Mouse (Mus musculus) kidney, postnatal 0 days (tissue): ENCODE measurements around the gene Prkg1. TPM values are rescaled to one million over a fixed set of nuclear protein-coding genes. Genes with fewer than 3 reads are reported as not detected.
A peak's percentile ranks its signal among the peaks of the same experiment; 100 is the strongest.

ENCODE experiments used
- ATAC-seq: fragments of 200-750 bp; cut with Nextera tagmentation; replicated peaks from 2 replicates; pipeline ENCODE4 v1.8.0; 2017; ENCODE audit warnings: low read depth, moderate number of reproducible peaks, moderate TSS enrichment, moderate library complexity; ENCODE audit not compliant: low FRiP score
- DNase-seq: peaks from one replicate; pipeline ENCODE4 v3.0.0-alpha.2; 2016; ENCODE audit warnings: low spot score
- H3K27ac ChIP-seq: fragments of 300-500 bp; sonication (generic); 2 replicates; pipeline ENCODE4 v1.5.1; 2014; ENCODE audit warnings: mild to moderate bottlenecking
- H3K27me3 ChIP-seq: fragments of 300-500 bp; sonication (generic); 2 replicates; pipeline ENCODE4 v1.6.1; 2014; ENCODE audit warnings: low read length, mixed read lengths; ENCODE audit not compliant: insufficient read depth
- H3K36me3 ChIP-seq: fragments of 300-500 bp; sonication (generic); 2 replicates; pipeline ENCODE4 v1.6.1; 2014; ENCODE audit warnings: low read length, mixed read lengths; ENCODE audit not compliant: insufficient read depth
- H3K4me1 ChIP-seq: fragments of 300-500 bp; sonication (generic); replicated peaks from 2 replicates; pipeline ENCODE4 v1.6.1; 2014; ENCODE audit warnings: antibody characterized with exemption, low read length, mixed read lengths; ENCODE audit not compliant: insufficient read depth
- H3K4me2 ChIP-seq: fragments of 300-500 bp; sonication (generic); 2 replicates; pipeline ENCODE4 v1.6.1; 2014; ENCODE audit warnings: mild to moderate bottlenecking, low read length, moderate library complexity, mixed read lengths
- H3K4me3 ChIP-seq: fragments of 300-500 bp; sonication (generic); replicated peaks from 2 replicates; pipeline ENCODE4 v1.5.1; 2014; ENCODE audit warnings: low read depth, low read length
- H3K9ac ChIP-seq: fragments of 300-500 bp; sonication (generic); 2 replicates; pipeline ENCODE4 v1.6.1; 2014; ENCODE audit warnings: low read depth, low read length
- H3K9me3 ChIP-seq: fragments of 300-500 bp; sonication (generic); replicated peaks from 2 replicates; pipeline ENCODE4 v1.6.1; 2016; ENCODE audit warnings: low read length, inconsistent platforms, mixed read lengths
- CTCF ChIP-seq: IDR thresholded peaks from 2 replicates; pipeline ENCODE4 v1.5.1; 2016; ENCODE audit warnings: antibody characterized with exemption, low read depth, mild to moderate bottlenecking, moderate library complexity
- WGBS: fragments of 180-500 bp; shearing (Covaris S2); extraction: QIAGEN DNeasy Blood & Tissue Kit; methylation state at CpG from one replicate; pipeline ENCODE4 v1.1.7; 2014; 5-methylcytosine and 5-hydroxymethylcytosine counted together
- polyA plus RNA-seq: library from polyadenylated mRNA; unstranded; fragments of >200 nt; fragmentation: Nextera tagmentation; extraction: Ambion mirVana; gene quantifications from 2 replicates; pipeline ENCODE4 v1.2.1, GENCODE M21; 2015

Gene Prkg1
- polyA plus RNA-seq, 1 experiment from 2014 or later = 2.3 TPM

DNA sequence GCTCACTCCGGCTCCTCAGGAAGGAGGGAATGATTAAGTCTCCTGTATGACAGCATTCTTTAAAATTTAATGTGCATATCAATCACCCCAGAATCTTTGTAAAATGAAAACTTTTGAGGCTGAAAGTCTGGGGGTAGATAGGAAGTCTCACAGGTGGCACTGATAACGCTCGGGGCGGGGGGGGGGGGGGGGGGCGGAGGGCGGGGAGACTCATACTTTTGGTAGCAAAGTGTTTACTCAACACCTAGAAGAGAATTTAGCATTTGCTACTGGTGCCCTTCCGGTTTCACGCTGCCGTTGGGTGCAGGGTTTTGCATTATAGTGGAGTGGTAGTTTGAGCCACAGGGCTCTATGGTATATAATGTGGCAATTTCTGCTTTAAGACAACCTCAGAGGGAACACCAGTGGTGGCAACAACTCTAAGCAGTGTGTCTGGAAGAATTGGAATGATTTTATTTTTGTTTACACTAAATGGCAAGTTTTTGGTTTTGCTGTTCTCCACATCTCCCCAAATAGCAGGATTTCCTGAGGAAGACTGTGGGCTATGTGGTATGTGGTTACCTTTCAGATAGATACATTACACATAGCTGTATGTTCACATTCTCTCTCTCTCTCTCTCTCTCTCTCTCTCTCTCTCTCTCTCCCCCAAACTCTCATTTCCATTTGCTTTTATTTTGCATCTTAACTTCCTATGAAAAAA is 427.5 kb downstream of the Prkg1 start:
- H3K4me3 ChIP-seq = no peak overlapping the region
- H3K36me3 ChIP-seq = no peaks in the 10 kb centered on the region
- TF ChIP-seq CTCF = no peak
- no peaks in the 10 kb centered on the region for H3K9me3 ChIP-seq
- DNase-seq = no peak
- no peaks in the 10 kb centered on the region for H3K27me3 ChIP-seq
- H3K9ac ChIP-seq = no peak overlapping the region
- H3K27ac ChIP-seq = no peak overlapping the region
- no peak for ATAC-seq
- no peak overlapping the region for H3K4me2 ChIP-seq
- no peaks in the 10 kb centered on the region for H3K4me1 ChIP-seq
- WGBS = 82% methylated on average over 9 of the region's 9 CpGs

DNA sequence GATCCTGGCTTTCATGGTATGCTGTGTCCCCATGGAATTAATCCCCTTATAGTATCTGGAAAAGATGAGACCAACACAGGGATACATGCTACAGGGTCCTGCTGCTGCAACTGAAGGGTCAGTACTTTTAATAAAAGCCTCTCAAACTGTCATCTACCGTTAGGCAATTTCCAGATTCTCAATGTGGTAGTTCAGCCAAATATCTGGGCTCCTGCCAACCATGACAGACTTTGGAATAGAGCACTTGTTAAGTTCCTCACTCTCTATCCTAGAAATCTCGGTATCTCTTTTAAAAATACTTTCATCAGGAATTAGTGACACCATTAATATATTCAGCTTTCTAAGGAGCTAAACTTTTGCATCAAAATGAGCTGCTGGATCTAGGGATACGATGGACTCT is 428.5 kb downstream of the Prkg1 start:
- H3K4me1 ChIP-seq = no peaks in the 10 kb centered on the region
- no peaks in the 10 kb centered on the region for H3K27me3 ChIP-seq
- no peak overlapping the region for H3K4me3 ChIP-seq

DNA sequence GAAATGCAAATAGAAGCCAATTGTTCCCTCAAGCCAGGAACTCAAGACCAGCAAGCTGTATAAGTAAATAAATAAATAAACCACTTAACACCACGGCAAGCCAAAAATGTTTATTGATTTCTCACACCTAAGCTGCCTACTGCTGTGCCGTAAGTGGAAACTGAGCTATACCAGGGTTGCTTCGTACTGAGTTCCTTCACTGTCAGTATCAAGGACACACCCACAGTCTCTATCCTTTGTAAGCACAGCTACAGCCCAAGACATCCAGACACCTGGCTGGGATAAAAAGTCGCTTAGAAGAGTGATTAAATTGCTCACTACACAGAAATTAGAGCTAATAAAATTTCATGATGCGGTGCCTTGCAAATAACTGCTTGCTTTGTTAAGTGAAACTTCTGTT is 434.9 kb downstream of the Prkg1 start:
- Histone ChIP-seq H3K9me3 (no peaks in the 10 kb centered on the region), H3K4me1 (no peaks in the 10 kb centered on the region), H3K4me3 (no peak overlapping the region), H3K4me2 (0 out of 2 replicates have a peak overlapping the region, but pooled peaks have one; percentile 2), H3K27ac (no peak overlapping the region), H3K27me3 (no peaks in the 10 kb centered on the region), H3K9ac (no peak overlapping the region), H3K36me3 (no peaks in the 10 kb centered on the region)
- WGBS = 18% methylated on average over 5 of the region's 5 CpGs
- ATAC-seq = no peak
- DNase-seq = no peak
- TF ChIP-seq CTCF = no peak

More for the DNA sequence above, 428.5 kb downstream of the Prkg1 start:
- no peaks in the 10 kb centered on the region for H3K36me3 ChIP-seq
- H3K4me2 ChIP-seq = no peak overlapping the region
- DNase-seq (no peak), ATAC-seq (no peak)
- H3K27ac ChIP-seq = no peak overlapping the region
- TF ChIP-seq CTCF = no peak
- 49% methylated on average over 3 of the region's 3 CpGs for WGBS
- no peaks in the 10 kb centered on the region for H3K9me3 ChIP-seq
- H3K9ac ChIP-seq = no peak overlapping the region

DNA sequence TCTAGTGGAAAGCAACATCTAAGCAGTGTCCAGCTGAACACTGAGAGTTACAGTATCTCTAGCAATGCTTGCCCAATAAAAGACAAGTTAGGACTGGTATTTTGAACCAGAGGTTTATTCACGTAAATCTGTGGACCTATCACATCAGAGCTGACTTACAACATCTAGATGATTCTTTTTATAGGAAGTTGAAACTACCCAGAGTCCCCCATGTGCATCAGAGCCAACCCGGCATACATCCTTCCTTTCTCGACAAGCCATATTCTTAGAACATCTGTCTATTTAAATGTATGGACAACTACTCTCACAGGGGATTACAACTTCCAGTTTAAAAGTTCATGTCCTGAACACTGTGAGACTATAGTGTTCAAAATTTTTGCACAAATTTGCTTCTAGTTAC is 460.1 kb downstream of the Prkg1 start:
- Histone ChIP-seq H3K4me2 (no peak overlapping the region), H3K9me3 (no peaks in the 10 kb centered on the region), H3K27me3 (no peaks in the 10 kb centered on the region), H3K27ac (no peak overlapping the region), H3K36me3 (no peaks in the 10 kb centered on the region), H3K4me1 (no peaks in the 10 kb centered on the region), H3K9ac (no peak overlapping the region), H3K4me3 (no peak overlapping the region)
- ATAC-seq (no peak), DNase-seq (no peak)
- TF ChIP-seq CTCF = no peak
- 82% methylated on average over 3 of the region's 3 CpGs for WGBS

DNA sequence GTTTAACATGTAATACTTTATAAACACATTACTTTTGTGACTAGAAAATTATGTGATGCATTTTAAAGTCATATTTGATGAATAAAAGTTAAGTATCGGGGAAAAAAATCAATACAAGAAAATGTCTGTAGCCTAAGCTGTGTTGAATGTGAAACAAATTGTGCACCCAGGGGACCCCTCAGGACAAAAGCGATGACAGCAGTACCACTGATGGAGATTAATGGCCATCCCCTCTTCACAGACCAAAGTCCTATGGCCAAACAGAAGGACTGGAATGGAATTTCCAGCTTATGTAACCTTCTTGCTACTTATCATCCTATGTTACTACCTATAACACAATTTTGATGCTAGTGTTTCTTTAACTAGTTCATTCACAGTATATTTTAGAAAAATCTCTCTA is 473.6 kb downstream of the Prkg1 start:
- DNase-seq (no peak), ATAC-seq (no peak)
- Histone ChIP-seq H3K36me3 (no peaks in the 10 kb centered on the region), H3K27me3 (no peaks in the 10 kb centered on the region), H3K4me3 (no peak overlapping the region), H3K9ac (no peak overlapping the region), H3K4me2 (no peak overlapping the region), H3K4me1 (no peaks in the 10 kb centered on the region), H3K9me3 (no peaks in the 10 kb centered on the region), H3K27ac (no peak overlapping the region)
- 82% methylated on average over 2 of the region's 2 CpGs for WGBS
- no peak for TF ChIP-seq CTCF

DNA sequence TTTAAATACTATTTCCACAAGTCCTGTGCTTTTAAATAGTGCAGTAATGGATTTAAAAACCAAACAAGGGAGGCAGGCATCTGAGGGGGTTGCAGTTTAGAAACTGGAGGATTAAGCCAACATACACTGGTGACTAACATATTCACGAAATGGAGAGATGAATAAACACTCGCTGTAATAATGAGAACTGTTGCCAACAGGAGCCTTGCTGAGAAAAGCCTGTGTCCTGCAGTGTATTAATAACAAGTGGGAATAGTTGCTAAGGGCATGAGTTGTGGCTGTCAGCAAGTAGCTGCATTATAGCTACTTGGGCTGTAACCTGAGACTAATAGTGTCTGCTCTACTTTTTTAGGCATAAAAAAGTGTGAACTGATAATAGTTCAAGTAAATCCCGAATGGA is 480.3 kb downstream of the Prkg1 start:
- Histone ChIP-seq H3K4me1 (no peaks in the 10 kb centered on the region), H3K4me2 (no peak overlapping the region), H3K4me3 (no peak overlapping the region), H3K9me3 (no peaks in the 10 kb centered on the region), H3K36me3 (no peaks in the 10 kb centered on the region), H3K27me3 (no peaks in the 10 kb centered on the region), H3K9ac (no peak overlapping the region), H3K27ac (no peak overlapping the region)
- DNase-seq (no peak), ATAC-seq (no peak)
- TF ChIP-seq CTCF = no peak
- WGBS = 46% methylated on average over 3 of the region's 3 CpGs

DNA sequence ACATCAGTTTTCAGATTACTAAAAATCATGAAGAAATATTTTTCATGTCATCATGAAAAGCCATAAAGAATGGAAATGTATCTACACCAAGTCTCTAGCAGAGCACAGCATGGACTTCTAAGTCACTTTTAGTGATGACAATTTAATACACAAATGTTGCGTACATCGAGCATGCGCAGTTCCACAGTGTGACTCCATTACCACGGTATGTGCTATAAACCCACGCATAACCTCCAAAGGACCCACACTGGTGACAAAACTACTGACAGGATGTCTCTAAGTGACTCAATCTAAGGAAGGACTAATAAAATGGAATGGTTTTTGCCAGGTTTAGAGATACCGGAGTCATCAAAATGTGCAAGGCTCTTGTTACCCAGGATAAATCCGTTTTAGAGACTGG is 480.7 kb downstream of the Prkg1 start:
- Histone ChIP-seq H3K27ac (no peak overlapping the region), H3K9me3 (no peaks in the 10 kb centered on the region), H3K4me1 (no peaks in the 10 kb centered on the region), H3K4me3 (no peak overlapping the region), H3K36me3 (no peaks in the 10 kb centered on the region), H3K4me2 (no peak overlapping the region), H3K9ac (no peak overlapping the region), H3K27me3 (no peaks in the 10 kb centered on the region)
- DNase-seq (no peak), ATAC-seq (no peak)
- 90% methylated on average over 7 of the region's 7 CpGs for WGBS
- TF ChIP-seq CTCF = no peak
